Mouse (Mus musculus) CH12.LX (cell line): ENCODE measurements at regions not wholly inside any gene's neighbourhood (a gene's known extent, or its start where the extent isn't known, plus 50 kb on each side); places are given as distances from the start of the nearest gene placed in this dataset.

Experiments
- DNase-seq: peaks from one replicate; pipeline ENCODE4 v3.0.0-alpha.2; 2013; ENCODE audit errors: extremely low read depth
- H3K27ac ChIP-seq: 2 replicates; pipeline ENCODE4 v1.5.1; 2012; ENCODE audit warnings: low read depth, mild to moderate bottlenecking, control low read depth, moderate library complexity; ENCODE audit not compliant: insufficient read depth
- H3K27me3 ChIP-seq: replicated peaks from 2 replicates; pipeline ENCODE3; 2012; ENCODE audit warnings: inconsistent platforms
- H3K36me3 ChIP-seq, 2 experiments: replicated peaks in 1 of 2; 2 replicates each; pipeline versions ENCODE3 to v1.6.1; 2012; ENCODE audit warnings: inconsistent platforms in 1 of 2, low read length in 1 of 2, mild to moderate bottlenecking in 1 of 2, mixed read lengths in 1 of 2, moderate library complexity in 1 of 2; ENCODE audit not compliant: control insufficient read depth in 1 of 2, insufficient read depth in 1 of 2
- H3K4me1 ChIP-seq, 2 experiments: 2 replicates each; pipeline ENCODE4 v1.6.1; 2012; ENCODE audit warnings: inconsistent platforms in 1 of 2, moderate library complexity in 1 of 2; ENCODE audit not compliant: insufficient read depth in 2 of 2, control insufficient read depth in 1 of 2
- H3K4me2 ChIP-seq: 2 replicates; pipeline ENCODE4 v1.6.1; 2012; ENCODE audit warnings: low read depth, mild to moderate bottlenecking, control low read depth; ENCODE audit not compliant: poor library complexity, insufficient read depth, severe bottlenecking
- H3K4me3 ChIP-seq, 3 experiments: fragments of 150-350 bp in 1 of 3; sonication (generic) in 1 of 3; replicated peaks in 1 of 3; 2 replicates each; pipeline versions ENCODE3 to v1.5.1; 2011 to 2012; ENCODE audit warnings: low read depth in 2 of 3, low read length in 2 of 3, mild to moderate bottlenecking in 2 of 3, moderate library complexity in 2 of 3, control low read depth in 1 of 3, improper control_type of control experiment in 1 of 3, inconsistent platforms in 1 of 3, mixed read lengths in 1 of 3; ENCODE audit not compliant: poor library complexity in 1 of 3
- H3K79me2 ChIP-seq: replicated peaks from 2 replicates; pipeline ENCODE4 v1.6.1; 2012; ENCODE audit warnings: mild to moderate bottlenecking, moderate library complexity; ENCODE audit not compliant: control insufficient read depth, poor library complexity, insufficient read depth, severe bottlenecking; ENCODE audit errors: extremely low read depth
- H3K9ac ChIP-seq: 2 replicates; pipeline ENCODE4 v1.6.1; 2012; ENCODE audit warnings: low read depth, mild to moderate bottlenecking, control low read depth, moderate library complexity; ENCODE audit not compliant: insufficient read depth
- H3K9me3 ChIP-seq: replicated peaks from 2 replicates; pipeline ENCODE3; 2012; ENCODE audit warnings: low read length, inconsistent platforms, mixed read lengths
- BHLHE40 ChIP-seq: IDR thresholded peaks from 2 replicates; pipeline ENCODE4 v1.6.1; 2011; ENCODE audit warnings: mild to moderate bottlenecking, low read depth, low read length, improper control_type of control experiment
- CHD1 ChIP-seq: IDR thresholded peaks from 2 replicates; pipeline ENCODE4 v1.6.1; 2012; ENCODE audit warnings: low read depth, low read length, improper control_type of control experiment, inconsistent platforms
- CHD2 ChIP-seq: IDR thresholded peaks from 2 replicates; pipeline ENCODE4 v1.6.1; 2011; ENCODE audit warnings: low read length, improper control_type of control experiment
- CTCF ChIP-seq, 2 experiments: IDR thresholded peaks in 1 of 2; conservative IDR thresholded peaks in 1 of 2; 2 replicates each; pipeline ENCODE4 v1.5.1; 2011 to 2012; ENCODE audit warnings: low read depth in 2 of 2, low read length in 2 of 2, improper control_type of control experiment in 1 of 2, inconsistent platforms in 1 of 2, mild to moderate bottlenecking in 1 of 2, moderate library complexity in 1 of 2
- E2F4 ChIP-seq: IDR thresholded peaks from 2 replicates; pipeline ENCODE4 v1.6.1; 2011; ENCODE audit warnings: low read depth, low read length, improper control_type of control experiment; ENCODE audit not compliant: insufficient replicate concordance
- ETS1 ChIP-seq: conservative IDR thresholded peaks from 2 replicates; pipeline ENCODE4 v1.6.1; 2012; ENCODE audit warnings: low read depth, mild to moderate bottlenecking, inconsistent platforms, low read length, improper control_type of control experiment, moderate library complexity
- JUN ChIP-seq: IDR thresholded peaks from 2 replicates; pipeline ENCODE4 v1.6.1; 2011; ENCODE audit warnings: low read depth, mild to moderate bottlenecking, low read length, improper control_type of control experiment, moderate library complexity; ENCODE audit not compliant: insufficient read depth
- JUND ChIP-seq: conservative IDR thresholded peaks from 2 replicates; pipeline ENCODE4 v1.6.1; 2011; ENCODE audit warnings: low read depth, low read length, improper control_type of control experiment
- MAFK ChIP-seq: IDR thresholded peaks from 2 replicates; pipeline ENCODE4 v1.6.1; 2011; ENCODE audit warnings: low read length, improper control_type of control experiment; ENCODE audit not compliant: insufficient replicate concordance
- MAZ ChIP-seq: IDR thresholded peaks from 2 replicates; pipeline ENCODE4 v1.6.1; 2012; ENCODE audit warnings: low read depth, mild to moderate bottlenecking, inconsistent platforms, low read length, improper control_type of control experiment, moderate library complexity
- MEF2A ChIP-seq: IDR thresholded peaks from 2 replicates; pipeline ENCODE4 v1.6.1; 2014; ENCODE audit warnings: low read depth, mild to moderate bottlenecking, inconsistent platforms, low read length, improper control_type of control experiment, borderline replicate concordance
- MXI1 ChIP-seq: IDR thresholded peaks from 2 replicates; pipeline ENCODE4 v1.6.1; 2011; ENCODE audit warnings: mild to moderate bottlenecking, low read depth, low read length, improper control_type of control experiment
- MYC ChIP-seq: IDR thresholded peaks from 2 replicates; pipeline ENCODE4 v1.6.1; 2011; ENCODE audit warnings: low read depth, mild to moderate bottlenecking, improper control_type of control experiment, low read length
- PAX5 ChIP-seq: IDR thresholded peaks from 2 replicates; pipeline ENCODE4 v1.6.1; 2012; ENCODE audit warnings: low read length, inconsistent platforms, mixed read lengths
- POLR2AphosphoS2 ChIP-seq: IDR thresholded peaks from 2 replicates; pipeline ENCODE4 v1.6.1; 2011; ENCODE audit warnings: low read depth, low read length, improper control_type of control experiment
- RAD21 ChIP-seq: IDR thresholded peaks from 2 replicates; pipeline ENCODE4 v1.6.1; 2011; ENCODE audit warnings: low read depth, mild to moderate bottlenecking, low read length, improper control_type of control experiment, moderate library complexity
- SIN3A ChIP-seq: IDR thresholded peaks from 2 replicates; pipeline ENCODE4 v1.6.1; 2012; ENCODE audit warnings: low read length, improper control_type of control experiment, inconsistent platforms
- TCF12 ChIP-seq: IDR thresholded peaks from 2 replicates; pipeline ENCODE4 v1.6.1; 2014; ENCODE audit warnings: low read depth, mild to moderate bottlenecking, inconsistent platforms, low read length, improper control_type of control experiment
- USF1 ChIP-seq: IDR thresholded peaks from 2 replicates; pipeline ENCODE4 v1.6.1; 2014; ENCODE audit warnings: low read depth, mild to moderate bottlenecking, inconsistent platforms, low read length, improper control_type of control experiment
- USF2 ChIP-seq: conservative IDR thresholded peaks from 2 replicates; pipeline ENCODE4 v1.6.1; 2011; ENCODE audit warnings: low read depth, low read length, improper control_type of control experiment
- ZC3H11A ChIP-seq: IDR thresholded peaks from 2 replicates; pipeline ENCODE4 v1.6.1; 2012; ENCODE audit warnings: low read depth, mild to moderate bottlenecking, inconsistent platforms, low read length, improper control_type of control experiment
- ZKSCAN1 ChIP-seq: IDR thresholded peaks from 2 replicates; pipeline ENCODE4 v1.6.1; 2012; ENCODE audit warnings: low read depth, inconsistent platforms, low read length, improper control_type of control experiment, borderline replicate concordance
- ZMIZ1 ChIP-seq: IDR thresholded peaks from 2 replicates; pipeline ENCODE4 v1.6.1; 2012; ENCODE audit warnings: low read depth, mild to moderate bottlenecking, inconsistent platforms, low read length, improper control_type of control experiment
- ZNF384 ChIP-seq: IDR thresholded peaks from 2 replicates; pipeline ENCODE4 v1.6.1; 2012; ENCODE audit warnings: low read depth, low read length, improper control_type of control experiment, inconsistent platforms
- dilution Hi-C: fragments of 300-500 bp; cut with MboI; formaldehyde crosslinking; loops from 2 replicates; pipeline ENCODE4 v1.14.3; 2020; ENCODE audit warnings: low sequenced_read_pairs; ENCODE audit not compliant: extremely low pct_unique_long_range_greater_than_20kb, extremely low pct_ligation_motif_present
- in situ Hi-C: fragments of 300-500 bp; cut with MboI; formaldehyde crosslinking; loops from 3 replicates; pipeline ENCODE4 v1.14.3; 2019; ENCODE audit warnings: low sequenced_read_pairs, low pct_ligation_motif_present, low pct_unique_long_range_greater_than_20kb, mixed read lengths

- no peak for DNase-seq
- no peak overlapping the region for H3K27ac ChIP-seq
- H3K4me3 ChIP-seq: no peak overlapping the region
- H3K36me3 ChIP-seq: no peaks in the 10 kb centered on the region
- peaks cover 2 to 27% of the 10 kb centered on the region in 2 experiments; a peak in 2 of 4 replicates for H3K4me1 ChIP-seq
- no peak overlapping the region for H3K9ac ChIP-seq
- no peaks in the 10 kb centered on the region for H3K9me3 ChIP-seq
- no peaks in the 10 kb centered on the region for H3K79me2 ChIP-seq
- dilution Hi-C loops: no loop called here
- TF ChIP-seq MEF2A (no peak), POLR2AphosphoS2 (no peak), ZC3H11A (no peak), CTCF (conservative IDR thresholded peaks at IDR 0.05 in 1 of 2, IDR thresholded peaks at IDR 0.05 in 1 of 2; ENCODE audit: low read depth in 2 of 2, low read length in 2 of 2) (no peak), TCF12 (no peak), MXI1 (no peak), CHD1 (no peak), JUND (no peak), MAZ (no peak), JUN (no peak), PAX5 (no peak)
- peaks cover 2% of the 10 kb centered on the region for H3K27me3 ChIP-seq
- in situ Hi-C loops: loop anchor here (25.0 kb wide), 1 partner anchor 104 kb away; no protein-coding TSS in a partner anchor
- no peak overlapping the region for H3K4me2 ChIP-seq
Observed at GRCm38 (mm10) chr10:66816776-66817175, 279.1 kb upstream of the Jmjd1c start.

GRCm38 (mm10) chr10:66817876-66818275 is 278.0 kb upstream of the Jmjd1c start:
- Histone ChIP-seq H3K36me3 (no peaks in the 10 kb centered on the region), H3K27ac (no peak overlapping the region), H3K79me2 (no peaks in the 10 kb centered on the region), H3K9ac (no peak overlapping the region), H3K9me3 (no peaks in the 10 kb centered on the region), H3K27me3 (no peaks in the 10 kb centered on the region), H3K4me2 (no peak overlapping the region), H3K4me1 (peaks cover 2 to 27% of the 10 kb centered on the region in 2 experiments; a peak in 2 of 4 replicates), H3K4me3 (no peak overlapping the region)
- in situ Hi-C loops (loop anchor here (25.0 kb wide), 1 partner anchor 106 kb away; no protein-coding TSS in a partner anchor), dilution Hi-C loops (no loop called here)
- TF ChIP-seq MAFK: 0 out of 2 replicates have a peak, but pooled peaks have one; percentile 29
- no peak for TF ChIP-seq ZMIZ1
- no peak for TF ChIP-seq SIN3A
- DNase-seq: no peak

- Histone ChIP-seq H3K79me2 (no peaks in the 10 kb centered on the region), H3K27me3 (no peaks in the 10 kb centered on the region), H3K9ac (no peak overlapping the region), H3K9me3 (no peaks in the 10 kb centered on the region), H3K4me2 (no peak overlapping the region), H3K27ac (no peak overlapping the region), H3K4me3 (no peak overlapping the region), H3K4me1 (peaks cover 2 to 22% of the 10 kb centered on the region in 2 experiments; a peak in 2 of 4 replicates), H3K36me3 (no peaks in the 10 kb centered on the region)
- in situ Hi-C loops: loop anchor here (25.0 kb wide), 1 partner anchor 107 kb away; no protein-coding TSS in a partner anchor
- TF ChIP-seq ZMIZ1 (no peak), JUND (no peak), JUN (no peak), USF1 (no peak), RAD21 (no peak), BHLHE40 (no peak), ZKSCAN1 (no peak), ZNF384 (no peak), CTCF (conservative IDR thresholded peaks at IDR 0.05 in 1 of 2, IDR thresholded peaks at IDR 0.05 in 1 of 2; ENCODE audit: low read depth in 2 of 2, low read length in 2 of 2) (no peak), MYC (no peak), E2F4 (no peak), SIN3A (no peak), MAZ (no peak), CHD2 (no peak), USF2 (no peak), ETS1 (no peak)
- dilution Hi-C loops: no loop called here
- no peak for DNase-seq
Observed at GRCm38 (mm10) chr10:66819517-66819916, 276.4 kb upstream of the Jmjd1c start.
